Mouse (Mus musculus) layer of hippocampus, adult 2 months (tissue): ENCODE measurements at regions not wholly inside any gene's neighbourhood (a gene's known extent, or its start where the extent isn't known, plus 50 kb on each side); places are given as distances from the start of the nearest gene placed in this dataset.

Source experiments
- DNase-seq, 2 experiments: peaks; one replicate each; pipeline ENCODE4 v3.0.0; 2022; ENCODE audit warnings: low spot score in 2 of 2
- H3K27ac ChIP-seq: fragments of 200-600 bp; 2 replicates; pipeline ENCODE4 v1.8.1; 2022
- H3K4me3 ChIP-seq: fragments of 200-600 bp; 2 replicates; pipeline ENCODE4 v1.8.1; 2022; ENCODE audit warnings: mild to moderate bottlenecking
- CTCF ChIP-seq: fragments of 200-600 bp; conservative IDR thresholded peaks from 2 replicates; pipeline ENCODE4 v1.8.1; 2022; ENCODE audit warnings: antibody characterized with exemption, mild to moderate bottlenecking, moderate library complexity

DNA sequence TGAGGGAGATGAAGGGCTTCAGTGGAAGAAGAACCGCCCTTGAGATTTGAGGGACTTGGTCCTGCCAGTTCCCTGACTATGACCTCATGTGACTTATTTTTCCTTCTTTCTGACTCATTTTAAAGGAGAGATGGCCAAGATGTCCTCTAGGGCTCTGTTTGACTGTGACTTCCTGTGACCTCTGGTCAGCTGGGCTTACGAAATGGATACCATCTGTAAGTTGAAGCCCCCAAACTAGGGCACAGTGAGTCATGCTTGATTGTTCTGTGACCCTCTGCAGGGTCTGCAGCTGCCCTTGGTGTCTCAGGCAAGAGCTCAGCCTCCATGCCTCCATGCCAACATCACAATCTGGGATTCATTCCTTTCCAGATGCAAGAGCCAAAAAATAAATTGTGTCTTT, 282.3 kb upstream of the Gm21798 start:
- no peak for DNase-seq
- no peak for TF ChIP-seq CTCF
- Histone ChIP-seq H3K27ac (no peak overlapping the region), H3K4me3 (no peak overlapping the region)

DNA sequence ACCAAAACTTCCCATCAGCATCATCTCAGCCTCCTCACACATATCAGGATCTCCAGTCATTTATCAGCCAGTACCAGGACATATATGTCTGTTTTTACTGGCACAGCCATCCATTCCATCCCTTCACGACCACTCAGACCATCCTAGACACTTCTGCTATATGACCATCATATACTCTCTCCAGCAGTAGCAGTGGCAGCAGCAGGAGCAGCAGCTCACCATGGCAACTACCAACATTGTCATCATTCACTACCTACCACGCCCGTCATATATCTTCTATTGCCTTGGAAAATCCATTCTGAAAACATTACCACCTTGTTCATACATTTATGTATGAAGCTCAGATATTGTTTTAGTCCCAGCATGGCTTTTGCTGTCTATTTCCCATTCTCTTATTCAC, 276.1 kb upstream of the Gm21798 start:
- Histone ChIP-seq H3K27ac (no peak overlapping the region), H3K4me3 (no peak overlapping the region)
- TF ChIP-seq CTCF, result no peak
- DNase-seq, result no peak

DNA sequence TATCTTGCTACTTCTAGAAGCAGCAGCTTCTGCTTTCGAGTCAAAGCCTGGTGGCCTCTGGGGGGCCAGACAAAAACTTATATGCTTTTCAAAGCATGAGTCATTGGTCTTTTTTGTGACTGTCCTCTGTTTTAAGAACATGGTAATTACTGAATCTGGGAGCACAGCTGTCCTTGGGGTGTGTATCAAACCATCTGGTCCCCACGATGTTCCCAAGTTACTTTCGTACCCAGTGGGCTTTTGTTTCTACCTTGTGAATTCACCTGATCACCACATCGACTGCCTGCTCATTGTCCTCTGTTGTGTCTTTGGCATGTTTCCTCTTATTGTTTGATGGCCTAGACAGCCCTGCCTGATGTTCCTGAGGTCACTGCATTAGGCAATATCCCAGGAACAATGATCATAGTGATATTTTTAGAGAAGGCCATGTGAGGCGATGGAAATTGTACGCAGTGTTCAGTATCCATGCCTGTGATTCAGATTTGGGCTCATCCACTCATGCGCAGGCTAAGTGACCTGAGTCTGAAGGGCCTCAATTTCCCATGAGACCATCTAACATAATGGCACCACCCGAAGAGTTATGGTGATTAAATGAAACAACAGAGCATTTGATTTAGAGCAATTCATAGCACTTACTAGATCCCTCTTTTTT, 275.1 kb upstream of the Gm21798 start:
- DNase-seq, result no peak
- Histone ChIP-seq H3K4me3 (no peak overlapping the region), H3K27ac (no peak overlapping the region)
- no peak for TF ChIP-seq CTCF

DNA sequence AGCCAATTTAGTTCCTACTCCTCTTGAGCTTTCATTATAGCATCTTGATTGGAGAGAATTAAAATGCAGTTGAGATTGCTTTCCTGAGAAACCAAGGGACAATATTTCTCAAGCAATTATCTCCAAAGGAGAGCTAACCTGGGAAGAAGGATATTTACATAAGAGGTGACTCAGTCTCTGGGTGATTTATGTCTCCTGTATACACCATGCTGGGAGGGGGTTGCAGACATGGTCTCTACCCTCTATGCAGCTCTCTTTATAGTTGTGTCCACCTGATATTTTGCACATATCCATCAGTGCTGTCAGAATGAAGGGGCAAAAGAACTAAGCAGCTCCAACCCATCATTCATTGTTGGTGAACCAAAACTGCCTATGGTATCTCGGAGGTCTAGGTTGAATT, 274.6 kb upstream of the Gm21798 start:
- H3K4me3 ChIP-seq, result no peak overlapping the region
- H3K27ac ChIP-seq, result no peak overlapping the region
- DNase-seq, result no peak
- no peak for TF ChIP-seq CTCF

DNA sequence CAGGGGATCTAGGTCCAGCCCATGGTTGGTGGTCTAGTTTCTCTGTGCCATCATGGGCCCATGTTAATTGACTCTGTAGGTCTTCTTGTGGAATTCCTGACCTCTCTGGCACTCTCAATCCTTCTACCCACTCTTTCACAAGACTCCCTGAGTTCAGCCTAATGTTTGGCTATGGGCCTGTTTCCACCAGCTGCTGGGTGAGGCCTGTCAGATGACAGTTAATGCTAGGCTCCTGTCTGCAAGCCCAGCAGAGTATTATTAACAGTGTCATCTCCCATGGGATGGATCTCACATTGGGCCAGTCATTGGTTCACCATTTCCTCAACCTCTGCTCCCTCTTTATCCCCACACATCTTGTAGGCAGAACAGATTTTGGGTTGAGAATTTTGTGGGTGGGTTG, 271.5 kb upstream of the Gm21798 start:
- DNase-seq, result no peak
- H3K4me3 ChIP-seq, result no peak overlapping the region
- H3K27ac ChIP-seq, result no peak overlapping the region
- no peak for TF ChIP-seq CTCF

DNA sequence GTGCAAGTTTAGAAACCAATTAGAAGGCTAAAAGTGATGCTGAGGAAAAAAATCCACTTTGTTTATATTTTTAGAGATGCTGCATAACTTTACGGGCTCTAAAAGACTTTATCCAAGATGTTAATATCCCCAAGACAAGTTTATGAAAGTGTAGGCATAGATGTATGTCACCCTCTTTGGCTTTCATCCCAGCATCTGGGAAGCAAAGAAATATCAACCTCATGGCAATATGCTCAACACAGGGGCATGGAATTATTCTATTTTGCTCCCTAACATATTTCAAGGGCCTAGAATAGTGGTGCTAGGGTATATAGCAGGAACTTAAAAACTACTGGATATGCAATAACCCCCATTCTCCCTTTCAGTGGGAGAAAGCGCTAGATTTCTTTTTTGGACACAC, 260.0 kb upstream of the Gm21798 start:
- no peak for TF ChIP-seq CTCF
- no peak for DNase-seq
- Histone ChIP-seq H3K27ac (no peak overlapping the region), H3K4me3 (no peak overlapping the region)

DNA sequence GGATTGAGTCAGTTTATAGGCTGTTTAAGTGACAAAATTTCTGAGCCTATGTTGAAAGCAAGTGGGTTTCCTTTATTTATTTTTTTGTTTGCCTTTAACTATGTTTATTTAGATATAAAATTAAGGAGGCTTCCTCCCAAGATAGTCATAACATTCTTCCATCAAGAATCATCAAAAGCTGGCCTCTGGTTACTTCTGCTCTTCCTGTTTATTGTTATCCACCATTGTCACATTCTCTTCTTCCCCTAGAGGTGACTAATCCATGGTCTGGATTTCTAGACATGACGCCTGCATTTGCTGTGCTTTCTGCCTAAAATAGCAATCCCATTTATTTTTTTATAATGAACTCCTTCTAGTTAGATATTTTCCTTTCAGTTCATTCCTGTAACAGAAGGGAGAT, 259.3 kb upstream of the Gm21798 start:
- no peak overlapping the region for H3K27ac ChIP-seq
- no peak for TF ChIP-seq CTCF

DNA sequence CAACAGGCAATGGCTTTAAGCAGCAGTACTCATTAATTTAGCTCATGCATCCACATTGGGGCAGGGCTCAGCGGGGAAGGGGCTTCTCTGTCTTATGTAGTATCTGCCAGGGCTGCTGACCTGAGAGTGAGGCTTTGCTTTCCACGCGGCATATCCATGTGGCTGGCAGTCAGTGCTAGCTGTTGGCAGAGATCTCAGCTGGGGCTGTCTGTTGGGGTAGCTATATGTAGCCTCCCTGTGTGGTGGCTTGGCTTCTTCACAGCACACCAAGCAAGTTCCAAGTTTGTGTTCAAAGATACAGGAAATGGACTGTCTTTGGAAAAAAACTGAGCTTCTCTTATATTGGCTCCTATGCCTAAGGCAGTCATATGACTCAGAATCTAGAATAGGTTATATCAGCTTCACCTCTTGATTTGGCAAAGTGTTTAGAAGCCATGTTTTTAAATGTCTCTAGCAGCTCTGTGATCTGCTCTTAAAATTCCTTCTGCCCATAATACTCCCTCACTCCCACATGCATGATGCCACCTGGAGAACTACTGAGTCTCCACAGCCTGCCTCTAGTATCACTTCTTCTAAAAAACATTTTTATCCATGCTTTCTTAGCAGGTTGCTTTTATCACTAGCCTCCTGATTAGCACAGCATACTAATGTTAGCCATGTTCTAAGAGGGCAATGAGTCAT, 254.9 kb upstream of the Gm21798 start:
- DNase-seq, result no peak
- TF ChIP-seq CTCF, result no peak
- no peak overlapping the region for H3K4me3 ChIP-seq
- no peak overlapping the region for H3K27ac ChIP-seq

More for the DNA sequence above, 259.3 kb upstream of the Gm21798 start:
- no peak overlapping the region for H3K4me3 ChIP-seq
- DNase-seq, result no peak

DNA sequence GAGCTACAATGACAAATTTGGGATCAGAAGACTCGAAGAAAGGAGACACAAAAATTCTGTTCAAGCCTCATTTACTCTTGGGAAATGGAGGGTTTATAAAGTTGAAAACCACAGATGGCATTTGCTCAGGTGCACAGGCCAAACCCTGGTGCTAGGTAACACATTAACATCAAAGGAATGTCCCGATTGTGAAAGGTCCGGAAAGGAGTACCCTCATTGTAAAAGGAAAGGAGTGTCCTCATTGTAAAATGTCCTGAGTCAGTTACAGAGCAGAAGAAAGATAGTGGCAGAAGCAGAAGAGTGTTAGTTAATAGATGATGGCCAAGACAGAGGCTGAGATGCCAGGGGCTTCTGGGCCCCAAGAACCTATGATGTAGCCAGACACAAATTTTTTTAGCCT, 252.8 kb upstream of the Gm21798 start:
- no peak overlapping the region for H3K4me3 ChIP-seq
- no peak for TF ChIP-seq CTCF
- DNase-seq, result no peak
- H3K27ac ChIP-seq, result no peak overlapping the region

DNA sequence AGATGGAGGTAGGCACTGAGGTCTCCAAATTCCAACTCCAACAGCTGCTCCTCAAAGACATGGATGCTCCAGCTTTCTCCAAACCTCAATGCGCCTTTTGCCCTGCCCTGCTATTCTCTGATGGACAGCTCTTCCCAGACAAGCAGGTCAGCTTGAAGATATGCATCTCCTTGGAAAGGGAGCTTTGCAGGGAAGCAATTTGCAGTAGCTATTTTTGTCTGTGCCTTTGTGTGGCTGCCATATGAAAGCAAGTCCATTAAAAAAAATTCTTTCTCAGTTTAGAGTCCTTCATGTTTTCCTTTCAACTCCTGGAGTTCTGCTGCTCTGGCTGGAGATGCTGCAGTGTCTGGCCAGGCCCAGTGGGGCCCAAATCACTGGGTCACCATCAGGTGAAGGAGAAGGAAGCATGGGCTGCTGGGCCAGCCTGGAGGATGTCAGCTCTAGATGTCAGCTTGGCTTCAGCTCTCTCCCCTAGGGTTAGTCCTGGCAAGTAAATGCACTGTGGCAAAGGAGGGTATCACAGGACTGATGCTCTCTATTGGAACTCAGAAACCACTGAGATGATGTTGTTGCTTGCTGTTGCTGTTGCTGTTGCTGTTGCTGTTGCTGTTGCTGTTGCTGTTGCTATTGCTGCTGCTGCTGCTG, 240.5 kb upstream of the Gm21798 start:
- no peak for DNase-seq
- Histone ChIP-seq H3K27ac (no peak overlapping the region), H3K4me3 (no peak overlapping the region)
- TF ChIP-seq CTCF, result no peak

DNA sequence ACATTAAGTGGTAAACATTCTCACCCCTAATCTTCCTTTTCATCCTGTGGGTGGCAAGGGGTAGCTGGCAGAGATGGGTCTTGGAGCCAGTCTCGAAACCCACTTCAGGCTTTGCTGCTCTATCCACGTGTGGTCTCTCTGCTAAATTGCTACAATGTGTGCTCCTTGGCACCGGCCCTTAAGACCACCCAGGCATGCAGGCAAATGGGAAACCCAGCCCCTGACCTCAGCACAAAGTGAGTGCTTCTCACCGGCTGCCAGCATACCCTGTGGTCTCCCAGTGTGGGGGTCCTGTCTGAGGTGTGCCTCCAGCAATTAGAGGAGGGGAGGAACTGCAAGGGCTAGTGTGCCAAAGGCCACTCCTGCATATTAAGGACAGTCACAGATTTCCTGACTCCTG, 238.5 kb upstream of the Gm21798 start:
- H3K27ac ChIP-seq, result no peak overlapping the region
- DNase-seq, result no peak
- H3K4me3 ChIP-seq, result no peak overlapping the region
- no peak for TF ChIP-seq CTCF

DNA sequence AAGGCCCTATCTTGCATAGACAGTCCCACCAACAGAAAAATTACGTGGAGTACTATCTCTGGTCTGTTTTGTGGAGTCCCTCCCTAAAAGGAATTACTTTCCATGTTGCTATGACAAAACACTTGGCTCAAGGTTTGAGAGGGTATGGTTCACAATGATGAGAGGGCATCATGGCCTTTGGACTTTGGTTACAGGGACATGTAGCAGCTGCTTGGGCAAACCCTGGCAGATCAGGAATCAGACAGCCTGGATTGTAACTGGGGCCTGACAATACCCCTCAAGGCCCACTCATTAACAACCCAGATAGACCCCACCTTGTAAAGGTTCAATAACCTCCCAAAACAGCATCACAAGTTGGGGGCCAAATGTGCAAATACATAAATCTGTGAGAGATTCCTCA, 237.0 kb upstream of the Gm21798 start:
- no peak for DNase-seq
- H3K4me3 ChIP-seq, result no peak overlapping the region
- no peak overlapping the region for H3K27ac ChIP-seq
- no peak for TF ChIP-seq CTCF

DNA sequence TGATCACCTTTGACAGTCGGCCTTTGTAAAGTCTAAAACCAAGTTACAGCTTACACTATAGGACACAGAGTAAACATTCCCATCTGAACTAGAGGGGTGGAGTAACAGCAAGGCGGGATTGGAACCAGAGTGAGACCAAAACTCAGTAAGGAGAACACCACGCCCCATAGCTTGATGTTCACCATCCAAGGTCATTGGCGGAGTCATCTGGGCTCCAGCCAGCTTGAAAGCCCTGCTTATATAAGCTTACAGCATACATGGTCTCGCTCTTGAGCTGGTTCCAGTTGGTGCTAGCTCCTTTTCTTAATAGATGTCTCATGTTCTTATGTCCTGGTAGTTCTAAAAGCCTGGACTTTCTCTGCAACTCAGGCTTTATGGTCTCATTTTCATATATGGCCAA, 236.4 kb upstream of the Gm21798 start:
- H3K27ac ChIP-seq, result no peak overlapping the region
- DNase-seq, result no peak
- no peak overlapping the region for H3K4me3 ChIP-seq
- TF ChIP-seq CTCF, result no peak

DNA sequence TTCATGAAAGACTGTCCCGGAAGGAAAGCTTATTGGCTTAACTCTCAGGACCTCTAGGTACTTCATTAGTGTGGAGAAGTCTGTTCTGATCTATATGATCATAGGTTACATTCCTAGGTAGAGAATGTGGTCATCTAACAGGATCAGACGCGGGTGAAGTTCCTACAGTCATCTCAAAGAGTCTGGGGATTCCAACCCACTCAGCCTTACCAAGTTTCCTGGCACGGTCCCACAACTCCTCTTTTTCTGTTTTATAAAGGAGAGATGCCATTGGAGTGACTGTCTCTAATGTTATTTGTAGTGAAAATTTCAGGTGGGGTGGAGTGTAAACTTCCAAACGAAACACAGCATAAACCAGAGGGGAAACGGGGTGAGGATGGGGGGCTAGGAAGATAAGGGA, 233.4 kb upstream of the Gm21798 start:
- no peak overlapping the region for H3K27ac ChIP-seq
- no peak for TF ChIP-seq CTCF
- no peak overlapping the region for H3K4me3 ChIP-seq
- DNase-seq, result no peak
